Mouse (Mus musculus) cerebellum, adult 2 months (tissue): ENCODE measurements around the gene Stpg1.

Source experiments
- CTCF ChIP-seq: fragments of 200-500 bp; IDR thresholded peaks from 2 replicates; pipeline ENCODE4 v1.5.1; 2011; ENCODE audit warnings: low read depth, mild to moderate bottlenecking, control low read depth, low read length, moderate library complexity, borderline replicate concordance; ENCODE audit not compliant: insufficient read depth
- POLR2A ChIP-seq: fragments of 200-500 bp; IDR thresholded peaks from 2 replicates; pipeline ENCODE4 v1.6.1; 2011; ENCODE audit warnings: low read length, control low read depth, borderline replicate concordance; ENCODE audit not compliant: insufficient read depth

GRCm38 (mm10) chr4:135565400-135565799, 70.8 kb downstream of the Stpg1 start:
- TF ChIP-seq POLR2A, result no peak
- no peak for TF ChIP-seq CTCF
